Mouse (Mus musculus): ENCODE measurements around the gene Tmco1.

Tmco1 gene

DNA sequence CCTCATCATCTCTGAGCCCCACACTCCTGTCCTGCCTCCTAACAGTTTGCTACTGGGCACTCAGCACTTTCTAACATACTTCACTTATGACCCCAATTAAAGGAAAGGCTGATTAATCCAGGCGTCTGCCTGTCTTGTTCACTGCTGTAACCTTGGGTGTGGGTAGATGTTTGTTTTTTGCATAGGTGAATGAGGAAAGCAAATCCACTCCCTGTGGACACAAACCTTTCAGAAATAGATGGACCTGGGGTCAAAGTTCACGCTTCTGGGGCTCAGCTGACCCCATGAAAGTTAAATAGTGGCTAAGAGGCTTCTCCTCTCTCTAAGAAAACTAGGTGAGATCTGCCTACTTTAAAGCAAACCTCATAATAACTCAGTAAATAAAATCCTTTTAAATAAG, 66.8 kb downstream of the Tmco1 start:
- no peak for DNase-seq

DNA sequence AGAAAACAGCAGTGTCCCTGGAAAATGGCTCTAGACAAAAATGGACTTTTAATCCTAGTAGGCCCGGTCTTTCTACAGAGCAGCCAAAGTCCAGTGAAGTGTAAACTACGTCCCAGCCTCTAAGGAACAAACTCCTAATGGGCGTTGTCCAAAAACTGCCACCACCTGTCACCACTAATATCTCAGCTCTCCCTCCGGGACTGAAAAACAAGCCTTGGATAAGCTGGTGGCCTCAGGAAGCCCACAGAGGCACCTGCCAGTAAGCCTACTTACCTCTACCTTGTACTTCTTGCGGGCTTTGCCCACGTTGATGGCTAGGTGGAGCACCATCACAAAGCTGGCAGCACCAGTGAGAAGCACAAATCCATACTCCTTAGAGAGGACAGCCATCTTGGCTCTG, 69.8 kb downstream of the Tmco1 start:
- peak in 1 of 2 experiments; percentile 12 for DNase-seq

DNA sequence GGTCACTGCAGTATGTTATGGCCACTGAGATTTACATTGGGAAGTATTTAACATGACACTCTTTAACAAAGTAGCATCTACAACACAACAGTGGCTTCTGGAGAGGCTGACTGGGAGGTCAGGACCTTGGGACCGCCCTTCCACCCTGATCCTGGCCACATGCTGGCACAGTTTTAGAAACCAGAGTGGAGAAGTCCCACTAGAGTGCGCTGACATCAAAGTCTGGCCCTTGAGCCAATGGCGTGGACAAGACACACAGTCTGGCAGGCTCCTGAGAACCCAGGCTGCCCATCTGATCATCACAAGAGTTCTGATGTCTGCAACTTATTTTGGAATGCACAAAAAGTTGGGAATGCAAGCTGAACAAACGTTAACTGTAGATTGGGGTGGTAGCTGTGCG, 71.6 kb downstream of the Tmco1 start:
- no peak for DNase-seq

DNA sequence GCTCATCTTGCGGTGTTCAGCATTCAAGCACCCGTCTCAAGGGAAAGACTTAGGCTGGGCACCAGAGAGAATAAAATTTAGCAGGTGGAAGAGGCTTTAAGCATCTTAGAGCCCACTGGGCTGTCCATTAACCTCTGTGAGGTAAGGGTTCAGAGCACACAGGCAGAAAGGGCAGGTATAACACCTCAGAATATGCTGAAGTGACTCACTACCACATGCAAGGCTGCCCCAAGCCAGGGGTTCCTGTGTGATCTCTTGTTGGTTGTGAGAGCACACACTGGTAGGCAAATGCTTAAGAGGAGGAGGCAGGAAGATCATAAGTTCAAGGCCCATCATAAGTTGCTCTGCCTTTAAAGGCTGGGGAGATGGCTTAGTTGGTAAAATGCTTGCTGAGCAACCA, 72.0 kb downstream of the Tmco1 start:
- DNase-seq = no peak

DNA sequence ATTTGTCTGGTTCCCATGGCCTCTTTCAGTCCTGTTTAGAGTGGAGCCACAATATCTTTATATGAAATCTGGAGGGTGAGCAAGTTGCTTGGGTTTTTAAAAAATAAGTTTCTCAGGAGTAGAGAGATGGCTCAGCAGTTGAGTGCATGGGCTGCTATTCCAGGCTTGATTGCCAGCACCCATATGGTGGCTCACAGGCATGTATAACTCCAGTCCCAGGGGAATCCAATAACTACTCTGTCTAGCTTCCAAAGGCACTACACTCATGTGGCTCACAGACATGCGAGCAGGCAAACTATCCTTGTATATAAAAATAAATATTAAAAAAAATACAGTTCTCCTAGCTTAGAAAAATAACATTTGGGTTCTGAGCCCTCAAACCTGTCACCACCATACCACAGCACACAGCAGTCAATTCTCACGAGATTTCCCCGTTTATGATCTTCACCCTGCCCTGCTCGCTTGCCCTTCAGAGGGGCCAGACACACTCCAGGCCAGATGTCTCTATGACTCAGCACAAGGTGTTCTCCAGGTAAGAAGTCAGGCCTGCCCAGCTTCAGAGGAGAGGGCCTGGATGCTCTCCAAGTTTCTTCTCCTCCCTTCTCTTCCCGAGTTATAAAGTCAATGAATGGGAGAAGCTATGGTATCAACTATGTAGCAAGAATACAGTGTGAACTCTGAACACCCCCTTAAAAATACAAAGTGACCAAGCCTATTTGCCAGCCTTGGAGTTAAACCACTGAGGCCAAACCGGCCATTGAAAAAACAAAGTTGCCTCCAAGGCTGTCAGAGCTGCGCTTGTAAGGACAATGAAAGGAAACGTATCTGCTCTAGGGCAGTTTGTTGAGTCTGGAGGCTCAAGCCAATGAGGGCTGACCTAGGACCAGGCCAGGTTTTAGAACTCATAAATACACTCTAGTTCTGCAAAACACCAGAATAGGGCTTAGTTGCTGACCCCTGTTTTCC, 73.2 kb downstream of the Tmco1 start:
- no peak for DNase-seq

DNA sequence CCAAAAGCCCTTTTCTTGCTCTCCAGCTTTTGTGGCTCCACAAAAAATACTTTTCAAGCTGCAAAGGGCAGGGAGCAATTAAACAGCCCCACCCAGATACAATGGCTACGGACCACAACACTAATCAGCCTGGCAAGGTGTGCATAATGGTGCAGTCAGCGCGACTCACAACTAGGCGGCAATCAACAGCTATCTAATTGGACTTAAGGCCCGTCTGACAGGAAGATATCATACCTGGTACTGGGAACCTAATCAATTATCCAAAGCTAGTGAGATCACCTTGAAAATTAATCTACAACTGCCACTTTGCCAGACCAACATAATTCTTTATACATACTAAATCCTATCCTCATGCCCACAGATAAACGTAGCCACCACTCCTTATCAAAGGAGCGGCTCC, 74.1 kb downstream of the Tmco1 start:
- no peak for DNase-seq

DNA sequence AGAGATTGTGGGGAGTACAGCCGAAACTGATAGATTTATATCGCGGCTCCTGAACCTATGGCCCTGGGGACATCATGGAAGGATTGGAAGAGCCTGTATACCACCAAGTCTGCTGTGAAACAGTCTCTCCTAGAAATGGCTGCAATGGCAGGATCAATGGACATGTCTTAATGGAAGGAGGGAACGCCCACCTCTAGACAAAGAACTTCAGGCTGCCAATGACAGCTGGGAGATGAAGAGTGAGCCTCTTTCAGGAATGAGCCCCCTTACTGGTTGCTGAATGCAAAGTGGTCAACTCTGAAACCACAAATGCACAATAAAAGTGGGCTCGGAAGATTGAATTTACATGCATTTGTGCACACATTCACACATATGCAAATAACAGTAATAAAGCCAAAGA, 74.6 kb downstream of the Tmco1 start:
- no peak for DNase-seq

DNA sequence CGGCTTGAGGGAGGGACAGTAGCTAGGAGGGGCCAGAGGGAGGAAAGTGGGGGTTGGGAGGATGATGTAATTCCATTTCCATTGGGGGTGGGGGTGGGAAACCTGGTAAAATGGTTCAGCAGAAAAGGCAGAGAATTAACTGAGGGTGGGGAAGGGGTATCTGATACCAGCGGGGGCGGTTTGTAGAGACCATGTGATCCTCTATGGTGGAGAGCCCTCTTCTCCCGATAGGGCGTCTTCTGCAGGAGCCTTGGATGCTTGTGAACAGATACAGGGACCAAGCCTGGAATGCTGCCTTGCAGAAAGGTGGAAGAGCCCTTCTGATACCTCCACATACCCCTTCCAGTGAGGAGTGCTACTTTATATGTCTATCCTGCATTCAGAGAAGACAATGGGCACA, 75.0 kb downstream of the Tmco1 start:
- DNase-seq = no peak
